Mouse (Mus musculus): ENCODE data around the gene Sos1.

DNA sequence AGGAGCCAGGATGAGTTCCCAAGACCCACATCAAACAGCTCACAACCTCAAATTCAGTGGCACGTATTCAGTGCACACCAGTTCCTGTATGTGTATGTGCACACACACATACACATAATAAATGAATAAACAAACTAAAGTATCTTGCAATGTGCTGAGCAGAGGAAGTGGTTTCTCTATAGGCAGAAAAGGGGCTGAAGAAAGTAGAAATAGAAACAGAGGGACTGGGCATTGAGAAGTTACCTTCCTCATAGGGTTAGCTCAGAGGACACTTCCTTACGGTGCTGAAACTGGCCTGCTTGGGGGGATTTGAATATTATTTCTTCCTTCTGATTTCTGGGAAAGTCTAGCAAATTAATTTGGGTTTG, 21.5 kb upstream of the Sos1 start:
- TF ChIP-seq GATA1 (IDR thresholded peaks at IDR 0.05; ENCODE audit: low read length) (no peak), TAL1 (IDR thresholded peaks at IDR 0.05; ENCODE audit: low read length) (no peak)

Measured in erythroblast, embryonic 14.5 days (primary cell).